Mouse (Mus musculus): ENCODE results near the gene Zfp709.
"Not testable (repeated sequence)": the region's sequence is repeated elsewhere in the genome, so short reads cannot be mapped to it uniquely, and the experiment has no call there.

DNA sequence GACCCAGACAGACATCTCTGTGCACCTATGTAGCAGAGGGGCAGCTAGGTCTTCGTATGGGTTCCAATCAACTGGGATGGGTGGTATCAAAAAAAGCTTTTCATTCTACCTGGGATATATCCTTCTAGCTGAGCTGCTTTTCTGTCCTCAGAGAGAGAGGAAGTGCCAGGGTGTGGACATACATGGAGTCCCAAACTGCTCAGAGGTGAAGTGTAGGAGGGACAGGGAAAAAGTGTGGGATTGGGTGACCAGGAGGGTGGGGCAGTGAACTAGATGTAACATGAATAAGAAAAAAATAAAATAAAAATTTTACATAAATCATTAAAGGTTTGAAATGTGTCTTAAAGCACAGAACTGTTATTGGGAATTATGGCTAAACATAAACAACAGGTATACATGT lies 30.8 kb upstream of the Zfp709 start:
- not testable (repeated sequence) for TF ChIP-seq GATA1 (IDR thresholded peaks at IDR 0.05; ENCODE audit: borderline replicate concordance, low read length); CTCF (IDR thresholded peaks at IDR 0.05; ENCODE audit: low read depth, low read length); TAL1 (conservative IDR thresholded peaks at IDR 0.05; ENCODE audit: low read depth, low read length); POLR2AphosphoS5 (IDR thresholded peaks at IDR 0.05; ENCODE audit: insufficient replicate concordance, low read depth, low read length)

All from G1E (cell line).